Mouse (Mus musculus) stomach, embryonic 15.5 days (tissue): Measurements from ENCODE around the gene Ppm1n. TPM values are rescaled to one million over a fixed set of nuclear protein-coding genes. Genes with fewer than 3 reads are reported as not detected.

ENCODE experiments used
- ATAC-seq: fragments of 200-750 bp; cut with Nextera tagmentation; 2 replicates; pipeline ENCODE4 v1.8.0; 2017; ENCODE audit warnings: low read depth, moderate number of reproducible peaks, moderate TSS enrichment; ENCODE audit not compliant: insufficient read depth, low FRiP score
- H3K27ac ChIP-seq: fragments of 300-500 bp; sonication (generic); 2 replicates; pipeline ENCODE4 v1.5.1; 2015; ENCODE audit warnings: mild to moderate bottlenecking, inconsistent platforms
- H3K27me3 ChIP-seq: fragments of 300-500 bp; sonication (generic); replicated peaks from 2 replicates; pipeline ENCODE4 v1.6.1; 2015; ENCODE audit warnings: inconsistent platforms
- H3K36me3 ChIP-seq: fragments of 300-500 bp; sonication (generic); 2 replicates; pipeline ENCODE4 v1.6.1; 2015; ENCODE audit warnings: inconsistent platforms
- H3K4me1 ChIP-seq: fragments of 300-500 bp; sonication (generic); 2 replicates; pipeline ENCODE4 v1.6.1; 2015; ENCODE audit warnings: inconsistent platforms
- H3K4me2 ChIP-seq: fragments of 300-500 bp; sonication (generic); 2 replicates; pipeline ENCODE4 v1.6.1; 2015; ENCODE audit warnings: mild to moderate bottlenecking, inconsistent platforms
- H3K4me3 ChIP-seq: fragments of 300-500 bp; sonication (generic); replicated peaks from 2 replicates; pipeline ENCODE4 v1.5.1; 2015; ENCODE audit warnings: inconsistent platforms
- H3K9ac ChIP-seq: fragments of 300-500 bp; sonication (generic); 2 replicates; pipeline ENCODE4 v1.6.1; 2015; ENCODE audit warnings: inconsistent platforms
- H3K9me3 ChIP-seq: fragments of 300-500 bp; sonication (generic); 2 replicates; pipeline ENCODE4 v1.6.1; 2016; ENCODE audit warnings: inconsistent platforms
- WGBS: fragments of 180-500 bp; shearing (Covaris S2); methylation state at CpG from one replicate; pipeline ENCODE4 v1.1.7; 2015; 5-methylcytosine and 5-hydroxymethylcytosine counted together
- polyA plus RNA-seq: library from polyadenylated mRNA; unstranded; fragments of >200 nt; fragmentation: Nextera tagmentation; extraction: Ambion mirVana; gene quantifications from 2 replicates; pipeline ENCODE4 v1.2.1, GENCODE M21; 2015

Ppm1n gene
- 0.21 and 0.33 TPM in 2 replicates for polyA plus RNA-seq

- peaks cover 47% of the 10 kb centered on the region for H3K27me3 ChIP-seq
- H3K36me3 ChIP-seq, result no peaks in the 10 kb centered on the region
- no peak within 1 kb of the TSS for H3K9ac ChIP-seq
- under 1% methylated on average over 46 of the region's 46 CpGs for WGBS
- ATAC-seq, result no peak
- peaks cover 22% of the 10 kb centered on the region for H3K4me1 ChIP-seq
- no peaks in the 10 kb centered on the region for H3K9me3 ChIP-seq
- H3K27ac ChIP-seq, result no peak within 1 kb of the TSS
- H3K4me2 ChIP-seq, result peak within 1 kb of the TSS; percentile 49
- H3K4me3 ChIP-seq, result peak within 1 kb of the TSS; percentile 23
These were observed at the start of gene Ppm1n for GRCm38 (mm10) chr7:19279581-19280114. Gene Ppm1n, minus strand, starts transcription at chr7:19280064.

- H3K4me3 ChIP-seq, result no peak overlapping the region
- no peaks in the 10 kb centered on the region for H3K27me3 ChIP-seq
- H3K36me3 ChIP-seq, result no peaks in the 10 kb centered on the region
- no peak overlapping the region for H3K4me2 ChIP-seq
- peaks cover 23% of the 10 kb centered on the region for H3K4me1 ChIP-seq
- H3K27ac ChIP-seq, result no peak overlapping the region
- ATAC-seq, result no peak
- no peak overlapping the region for H3K9ac ChIP-seq
- H3K9me3 ChIP-seq, result no peaks in the 10 kb centered on the region
These were observed 48.6 kb upstream of the Ppm1n start for GRCm38 (mm10) chr7:19328425-19328824.

DNA sequence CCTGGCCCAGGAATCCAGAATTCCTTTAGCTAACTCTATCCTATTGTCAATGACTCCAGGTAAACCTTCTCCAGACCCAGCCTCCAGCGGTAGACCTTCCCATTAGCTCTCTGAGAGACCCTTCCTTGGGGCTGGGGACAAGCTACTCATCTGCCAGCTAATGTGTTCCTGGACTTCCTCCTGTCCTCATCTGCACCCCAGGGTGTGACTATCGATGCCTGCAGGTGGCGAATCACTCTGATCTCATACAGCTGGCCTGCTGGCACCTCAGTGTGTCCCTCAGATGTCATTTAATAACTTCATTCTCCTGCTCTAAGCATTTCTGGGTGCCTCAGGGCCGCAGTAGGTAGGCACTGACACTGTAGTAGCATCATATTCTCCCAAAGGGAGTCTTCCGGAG lies 47.9 kb upstream of the Ppm1n start:
- Histone ChIP-seq H3K4me3 (no peak overlapping the region), H3K9me3 (no peaks in the 10 kb centered on the region), H3K4me2 (0 out of 2 replicates have a peak overlapping the region, but pooled peaks have one; percentile 70), H3K9ac (no peak overlapping the region), H3K27ac (peak overlapping the region; percentile 42; the same call in 1 of the 2 replicates), H3K27me3 (no peaks in the 10 kb centered on the region), H3K4me1 (peaks cover 23% of the 10 kb centered on the region), H3K36me3 (no peaks in the 10 kb centered on the region)
- WGBS, result 72% methylated on average over 5 of the region's 5 CpGs
- ATAC-seq, result no peak

- under 1% methylated on average over 22 of the region's 22 CpGs for WGBS
- Histone ChIP-seq H3K27me3 (no peaks in the 10 kb centered on the region), H3K27ac (peak overlapping the region; percentile 82), H3K36me3 (no peaks in the 10 kb centered on the region), H3K9ac (0 out of 2 replicates have a peak overlapping the region, but pooled peaks have one; percentile 25), H3K4me1 (peaks cover 19% of the 10 kb centered on the region), H3K4me2 (peak overlapping the region; percentile 70), H3K9me3 (no peaks in the 10 kb centered on the region), H3K4me3 (peak overlapping the region; percentile 41)
- ATAC-seq, result peak; percentile 67
These were observed 47.3 kb upstream of the Ppm1n start for GRCm38 (mm10) chr7:19327128-19327527.

GRCm38 (mm10) chr7:19326359-19326758 lies 46.5 kb upstream of the Ppm1n start:
- under 1% methylated on average over 18 of the region's 20 CpGs for WGBS
- peak overlapping the region; percentile 82 for H3K27ac ChIP-seq
- H3K4me1 ChIP-seq, result peaks cover 19% of the 10 kb centered on the region
- H3K4me2 ChIP-seq, result peak overlapping the region; percentile 70
- H3K36me3 ChIP-seq, result no peaks in the 10 kb centered on the region
- H3K4me3 ChIP-seq, result peak overlapping the region; percentile 41
- peak; percentile 73 for ATAC-seq
- H3K9ac ChIP-seq, result no peak overlapping the region
- no peaks in the 10 kb centered on the region for H3K27me3 ChIP-seq
- no peaks in the 10 kb centered on the region for H3K9me3 ChIP-seq

DNA sequence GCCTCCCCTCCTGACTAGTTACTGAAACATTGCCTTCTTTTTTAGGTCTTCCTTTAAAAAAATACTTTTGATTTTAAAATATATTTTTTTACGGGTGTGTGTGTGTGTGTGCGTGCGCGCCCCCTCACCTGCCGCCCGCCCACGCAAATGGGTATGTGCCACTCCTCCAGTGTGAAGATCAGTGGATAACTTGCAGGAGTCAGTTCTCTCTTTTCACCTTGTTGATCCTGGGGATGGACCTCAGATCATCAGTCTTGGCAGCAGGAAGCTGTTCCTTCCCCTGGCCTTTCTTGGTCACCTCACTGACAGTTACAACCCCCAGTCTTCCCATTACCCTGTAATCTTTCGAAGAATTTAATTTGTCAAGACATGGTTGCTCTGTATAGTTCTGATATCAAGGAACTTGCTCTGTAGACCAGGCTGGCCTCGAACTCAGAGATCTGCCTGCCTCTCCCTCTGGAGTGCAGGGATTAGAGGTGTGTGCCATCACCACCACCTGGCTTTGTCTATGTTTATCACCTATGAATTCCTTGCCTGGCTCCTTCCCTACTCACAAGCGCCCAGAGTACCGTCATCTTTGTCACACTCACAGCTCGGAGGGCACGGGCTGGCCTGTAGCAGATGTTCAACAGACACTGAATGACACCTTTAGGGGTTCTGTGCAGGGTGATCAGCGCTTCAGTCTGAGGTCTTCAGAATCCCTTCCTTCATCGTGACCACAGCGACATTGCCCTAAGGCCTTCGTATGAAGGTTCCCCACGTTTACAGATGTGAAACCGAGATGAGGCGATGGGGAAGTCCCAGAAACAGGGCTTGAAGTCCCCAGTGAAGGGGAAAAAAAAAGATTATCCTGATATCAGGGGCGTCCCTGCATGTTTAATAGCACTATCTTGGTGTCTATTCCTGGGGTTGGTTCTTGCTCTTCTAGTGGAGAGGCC lies 45.7 kb upstream of the Ppm1n start:
- Histone ChIP-seq H3K27ac (no peak overlapping the region), H3K4me2 (peak overlapping the region; percentile 70), H3K36me3 (no peaks in the 10 kb centered on the region), H3K4me3 (peak overlapping the region; percentile 41; the same call in 1 of the 2 replicates), H3K9me3 (no peaks in the 10 kb centered on the region), H3K9ac (no peak overlapping the region), H3K27me3 (no peaks in the 10 kb centered on the region), H3K4me1 (peaks cover 24% of the 10 kb centered on the region)
- 71% methylated on average over 21 of the region's 21 CpGs for WGBS
- ATAC-seq, result no peak

DNA sequence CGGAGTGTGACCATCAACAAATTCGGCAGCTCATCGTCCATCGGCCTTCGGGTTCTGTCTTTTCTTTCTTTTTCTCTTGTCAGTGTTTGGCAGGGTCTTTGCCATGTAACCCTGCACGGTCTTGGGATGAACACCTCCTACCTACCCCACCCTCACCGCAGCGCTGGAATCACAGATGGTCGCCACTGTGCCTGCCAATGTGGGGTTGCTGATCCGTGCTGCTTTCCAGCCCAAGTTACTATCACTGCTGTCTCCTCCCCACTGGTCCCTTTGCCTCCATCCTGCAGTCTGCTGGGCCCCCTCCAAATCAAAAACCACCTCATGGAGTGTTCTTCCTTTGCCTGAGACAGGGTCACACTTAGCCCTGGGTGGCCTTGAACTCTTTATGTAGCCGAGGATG lies 44.4 kb upstream of the Ppm1n start:
- Histone ChIP-seq H3K27ac (no peak overlapping the region), H3K27me3 (no peaks in the 10 kb centered on the region), H3K4me2 (no peak overlapping the region), H3K9ac (no peak overlapping the region), H3K36me3 (no peaks in the 10 kb centered on the region), H3K9me3 (no peaks in the 10 kb centered on the region), H3K4me3 (no peak overlapping the region), H3K4me1 (peaks cover 34% of the 10 kb centered on the region)
- ATAC-seq, result no peak
- WGBS, result 81% methylated on average over 11 of the region's 11 CpGs

GRCm38 (mm10) chr7:19322489-19322888 lies 42.6 kb upstream of the Ppm1n start:
- no peak overlapping the region for H3K4me2 ChIP-seq
- H3K4me1 ChIP-seq, result peaks cover 30% of the 10 kb centered on the region
- H3K9ac ChIP-seq, result no peak overlapping the region
- ATAC-seq, result no peak
- no peaks in the 10 kb centered on the region for H3K36me3 ChIP-seq
- H3K27ac ChIP-seq, result peak overlapping the region; percentile 31; the same call in 1 of the 2 replicates
- WGBS, result 34% methylated on average over 9 of the region's 9 CpGs
- no peaks in the 10 kb centered on the region for H3K27me3 ChIP-seq
- no peaks in the 10 kb centered on the region for H3K9me3 ChIP-seq
- no peak overlapping the region for H3K4me3 ChIP-seq

DNA sequence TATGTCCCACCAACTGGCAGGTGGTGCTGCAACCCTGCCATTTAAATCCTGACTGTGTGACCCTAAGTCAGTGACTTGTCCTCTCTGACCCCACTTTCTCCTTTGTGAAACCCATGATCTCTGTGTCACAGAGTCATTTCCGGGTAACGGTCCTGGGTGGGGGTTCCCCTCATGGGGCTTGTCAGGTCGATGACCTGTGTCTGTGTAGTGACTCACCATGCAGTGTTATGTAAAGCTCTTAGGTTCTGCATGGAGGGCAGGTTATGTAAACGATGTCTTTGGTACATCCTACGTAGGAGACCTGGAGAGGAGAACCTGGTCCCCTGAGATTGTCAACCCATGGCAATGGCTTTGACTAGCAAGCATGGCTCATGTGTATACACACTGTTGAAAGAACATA lies 41.6 kb upstream of the Ppm1n start:
- Histone ChIP-seq H3K4me1 (peaks cover 23% of the 10 kb centered on the region), H3K27me3 (no peaks in the 10 kb centered on the region), H3K4me3 (no peak overlapping the region), H3K36me3 (no peaks in the 10 kb centered on the region), H3K4me2 (no peak overlapping the region), H3K9ac (no peak overlapping the region), H3K9me3 (no peaks in the 10 kb centered on the region), H3K27ac (no peak overlapping the region)
- no peak for ATAC-seq
- 39% methylated on average over 5 of the region's 5 CpGs for WGBS

GRCm38 (mm10) chr7:19320637-19321036 lies 40.8 kb upstream of the Ppm1n start:
- Histone ChIP-seq H3K9me3 (no peaks in the 10 kb centered on the region), H3K27ac (no peak overlapping the region), H3K4me2 (peak overlapping the region; percentile 90), H3K27me3 (0 out of 2 replicates have a peak, but pooled peaks cover 5% of the 10 kb centered on the region), H3K4me1 (peaks cover 16% of the 10 kb centered on the region), H3K9ac (no peak overlapping the region), H3K36me3 (no peaks in the 10 kb centered on the region), H3K4me3 (peak overlapping the region; percentile 50)
- ATAC-seq, result no peak
- WGBS, result 40% methylated on average over 7 of the region's 7 CpGs

DNA sequence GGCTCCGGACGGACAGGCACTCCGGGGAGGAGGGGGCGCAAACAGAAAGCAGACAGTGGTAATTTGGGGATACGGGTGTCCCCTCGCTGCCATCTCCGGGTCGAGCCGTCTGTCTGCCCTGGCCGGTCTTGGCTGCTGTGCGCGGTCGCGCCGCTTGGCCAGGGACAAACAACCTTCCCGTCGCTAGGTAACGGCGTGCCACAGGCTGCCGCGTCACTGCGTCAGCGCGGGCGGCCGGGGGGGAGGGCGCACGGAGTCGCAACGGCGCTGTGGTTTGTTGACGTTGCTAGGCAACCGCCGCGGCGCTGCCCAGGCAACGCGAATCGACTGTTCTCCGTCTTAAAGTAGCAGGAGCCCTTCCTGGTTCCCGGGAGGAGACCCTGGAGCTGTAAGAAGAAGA lies 40.0 kb upstream of the Ppm1n start:
- peak overlapping the region; percentile 50 for H3K4me3 ChIP-seq
- ATAC-seq, result peak; percentile 88
- H3K27ac ChIP-seq, result no peak overlapping the region; the same call in 1 of the 2 replicates
- H3K36me3 ChIP-seq, result no peaks in the 10 kb centered on the region
- 0 out of 2 replicates have a peak, but pooled peaks cover 5% of the 10 kb centered on the region for H3K27me3 ChIP-seq
- peaks cover 16% of the 10 kb centered on the region for H3K4me1 ChIP-seq
- 0 out of 2 replicates have a peak overlapping the region, but pooled peaks have one; percentile 12 for H3K9ac ChIP-seq
- H3K9me3 ChIP-seq, result no peaks in the 10 kb centered on the region
- H3K4me2 ChIP-seq, result peak overlapping the region; percentile 90
- 0% methylated on average over 41 of the region's 41 CpGs for WGBS

DNA sequence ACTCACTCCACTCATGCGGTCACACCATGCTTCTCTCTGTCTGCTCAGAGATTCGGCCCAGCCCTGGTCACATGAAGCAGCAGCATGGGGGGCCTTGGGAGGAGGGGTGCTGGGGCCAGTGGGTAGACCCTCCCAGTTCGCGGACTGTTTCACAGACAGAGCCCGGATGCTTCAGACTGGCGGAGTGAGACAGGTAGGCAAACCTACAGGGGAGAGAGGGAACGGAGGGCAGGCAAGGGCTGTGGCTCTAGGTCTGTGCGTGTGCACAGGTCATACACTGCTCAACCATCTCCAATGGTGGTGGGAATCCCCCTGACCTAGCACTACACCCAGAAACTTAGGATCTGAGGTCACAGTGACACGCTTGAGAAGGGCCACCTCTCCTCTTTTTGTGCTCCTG lies 39.6 kb upstream of the Ppm1n start:
- Histone ChIP-seq H3K9ac (0 out of 2 replicates have a peak overlapping the region, but pooled peaks have one; percentile 12), H3K4me2 (peak overlapping the region; percentile 90), H3K36me3 (no peaks in the 10 kb centered on the region), H3K9me3 (no peaks in the 10 kb centered on the region), H3K27ac (no peak overlapping the region; the same call in 1 of the 2 replicates), H3K4me3 (peak overlapping the region; percentile 50), H3K27me3 (0 out of 2 replicates have a peak, but pooled peaks cover 5% of the 10 kb centered on the region), H3K4me1 (peaks cover 16% of the 10 kb centered on the region)
- peak; percentile 59; the same call in 1 of the 2 replicates for ATAC-seq
- 16% methylated on average over 9 of the region's 9 CpGs for WGBS
